Mouse (Mus musculus) intestine, embryonic 16.5 days (tissue): ENCODE results near the gene Chrna3. TPM values are rescaled to one million over a fixed set of nuclear protein-coding genes. Genes with fewer than 3 reads are reported as not detected.

Source experiments
- ATAC-seq: fragments of 200-750 bp; cut with Nextera tagmentation; 2 replicates; pipeline ENCODE4 v1.8.0; 2017; ENCODE audit warnings: moderate TSS enrichment, moderate library complexity
- H3K27ac ChIP-seq: fragments of 300-500 bp; sonication (generic); 2 replicates; pipeline ENCODE4 v1.5.1; 2014; ENCODE audit warnings: mild to moderate bottlenecking, low read length
- H3K27me3 ChIP-seq: fragments of 300-500 bp; sonication (generic); replicated peaks from 2 replicates; pipeline ENCODE4 v1.6.1; 2014; ENCODE audit warnings: low read length, control low read depth, mixed read lengths; ENCODE audit not compliant: control insufficient read depth, insufficient read depth
- H3K36me3 ChIP-seq: fragments of 300-500 bp; sonication (generic); 2 replicates; pipeline ENCODE4 v1.6.1; 2014; ENCODE audit warnings: low read length, control low read depth; ENCODE audit not compliant: control insufficient read depth, insufficient read depth
- H3K4me1 ChIP-seq: fragments of 300-500 bp; sonication (generic); 2 replicates; pipeline ENCODE4 v1.6.1; 2014; ENCODE audit warnings: low read length, control low read depth, mixed read lengths; ENCODE audit not compliant: control insufficient read depth, insufficient read depth
- H3K4me2 ChIP-seq: fragments of 300-500 bp; sonication (generic); 2 replicates; pipeline ENCODE4 v1.6.1; 2014; ENCODE audit warnings: low read depth, low read length, control low read depth
- H3K4me3 ChIP-seq: fragments of 300-500 bp; sonication (generic); 2 replicates; pipeline ENCODE4 v1.5.1; 2014; ENCODE audit warnings: mild to moderate bottlenecking, low read length
- H3K9ac ChIP-seq: fragments of 300-500 bp; sonication (generic); 2 replicates; pipeline ENCODE4 v1.6.1; 2014; ENCODE audit warnings: low read depth, low read length
- H3K9me3 ChIP-seq: fragments of 300-500 bp; sonication (generic); 2 replicates; pipeline ENCODE4 v1.6.1; 2016; ENCODE audit warnings: low read length, control low read depth; ENCODE audit not compliant: control insufficient read depth
- WGBS: fragments of 180-500 bp; shearing (Covaris S2); extraction: QIAGEN DNeasy Blood & Tissue Kit; methylation state at CpG from one replicate; pipeline ENCODE4 v1.1.7; 2014; 5-methylcytosine and 5-hydroxymethylcytosine counted together
- polyA plus RNA-seq: library from polyadenylated mRNA; unstranded; fragments of >200 nt; fragmentation: Nextera tagmentation; extraction: Ambion mirVana; gene quantifications from 2 replicates; pipeline ENCODE4 v1.2.1, GENCODE M21; 2015

The Chrna3 gene
- polyA plus RNA-seq, 1 experiment from 2014 or later = 9.7 TPM

- H3K27ac ChIP-seq = no peak overlapping the region
- no peaks in the 10 kb centered on the region for H3K36me3 ChIP-seq
- whole genome bisulfite sequencing = 29% methylated on average over 6 of the region's 6 CpGs
- no peaks in the 10 kb centered on the region for H3K4me1 ChIP-seq
- peak; percentile 67 for ATAC-seq
- no peak overlapping the region for H3K4me3 ChIP-seq
- H3K4me2 ChIP-seq = no peak overlapping the region
- no peaks in the 10 kb centered on the region for H3K27me3 ChIP-seq
- H3K9me3 ChIP-seq = no peaks in the 10 kb centered on the region
- no peak overlapping the region for H3K9ac ChIP-seq
Measured at GRCm38 (mm10) chr9:55010588-55011350, 15.6 kb downstream of the Chrna3 start.

- H3K9me3 ChIP-seq = no peaks in the 10 kb centered on the region
- H3K27me3 ChIP-seq = no peaks in the 10 kb centered on the region
- H3K9ac ChIP-seq = no peak overlapping the region
- no peak for ATAC-seq
- H3K4me2 ChIP-seq = no peak overlapping the region
- H3K27ac ChIP-seq = no peak overlapping the region
- 78% methylated on average over 2 of the region's 2 CpGs for WGBS
- H3K36me3 ChIP-seq = no peaks in the 10 kb centered on the region
- H3K4me3 ChIP-seq = no peak overlapping the region
- no peaks in the 10 kb centered on the region for H3K4me1 ChIP-seq
Measured at GRCm38 (mm10) chr9:55009692-55010091, 16.7 kb downstream of the Chrna3 start.

GRCm38 (mm10) chr9:55003609-55004008, 22.8 kb downstream of the Chrna3 start:
- no peak overlapping the region for H3K4me3 ChIP-seq
- H3K4me1 ChIP-seq = no peaks in the 10 kb centered on the region
- H3K9ac ChIP-seq = no peak overlapping the region
- no peak overlapping the region for H3K27ac ChIP-seq
- H3K36me3 ChIP-seq = no peaks in the 10 kb centered on the region
- H3K9me3 ChIP-seq = no peaks in the 10 kb centered on the region
- WGBS = 63% methylated on average over 4 of the region's 4 CpGs
- no peak for ATAC-seq
- H3K4me2 ChIP-seq = no peak overlapping the region
- no peaks in the 10 kb centered on the region for H3K27me3 ChIP-seq

- Histone ChIP-seq H3K9me3 (no peaks in the 10 kb centered on the region), H3K36me3 (no peaks in the 10 kb centered on the region), H3K27ac (no peak overlapping the region), H3K9ac (no peak overlapping the region), H3K27me3 (no peaks in the 10 kb centered on the region), H3K4me1 (no peaks in the 10 kb centered on the region), H3K4me3 (no peak overlapping the region), H3K4me2 (no peak overlapping the region)
- ATAC-seq = no peak
- 69% methylated on average over 3 of the region's 3 CpGs for WGBS
Measured at GRCm38 (mm10) chr9:54995645-54996044, 30.7 kb downstream of the Chrna3 start.

GRCm38 (mm10) chr9:54994381-54994780, 32.0 kb downstream of the Chrna3 start:
- WGBS = 53% methylated on average over 3 of the region's 3 CpGs
- ATAC-seq = no peak
- no peaks in the 10 kb centered on the region for H3K9me3 ChIP-seq
- H3K36me3 ChIP-seq = no peaks in the 10 kb centered on the region
- no peaks in the 10 kb centered on the region for H3K4me1 ChIP-seq
- H3K4me2 ChIP-seq = no peak overlapping the region
- H3K27me3 ChIP-seq = no peaks in the 10 kb centered on the region
- no peak overlapping the region for H3K4me3 ChIP-seq
- H3K9ac ChIP-seq = no peak overlapping the region
- no peak overlapping the region for H3K27ac ChIP-seq

- H3K9me3 ChIP-seq = no peaks in the 10 kb centered on the region
- ATAC-seq = no peak
- WGBS = 75% methylated on average over 3 of the region's 3 CpGs
Measured at GRCm38 (mm10) chr9:54990362-54990761, 36.0 kb downstream of the Chrna3 start.

GRCm38 (mm10) chr9:54982401-54982800, 44.0 kb downstream of the Chrna3 start:
- Histone ChIP-seq H3K4me1 (peaks cover 6% of the 10 kb centered on the region; the same call in 1 of the 2 replicates), H3K4me2 (peak overlapping the region; percentile 98), H3K27ac (no peak overlapping the region), H3K9ac (0 out of 2 replicates have a peak overlapping the region, but pooled peaks have one; percentile 60), H3K9me3 (no peaks in the 10 kb centered on the region), H3K27me3 (peaks cover 26% of the 10 kb centered on the region), H3K4me3 (peak overlapping the region; percentile 73), H3K36me3 (no peaks in the 10 kb centered on the region)
- 11% methylated on average over 7 of the region's 7 CpGs for WGBS
- ATAC-seq = no peak

More at GRCm38 (mm10) chr9:54990362-54990761, 36.0 kb downstream of the Chrna3 start:
- Histone ChIP-seq H3K36me3 (no peaks in the 10 kb centered on the region), H3K27ac (no peak overlapping the region), H3K4me1 (no peaks in the 10 kb centered on the region), H3K4me2 (no peak overlapping the region), H3K9ac (no peak overlapping the region), H3K4me3 (no peak overlapping the region), H3K27me3 (no peaks in the 10 kb centered on the region)

GRCm38 (mm10) chr9:54981291-54982191, 44.8 kb downstream of the Chrna3 start:
- Histone ChIP-seq H3K4me3 (peak overlapping the region; percentile 73), H3K9me3 (no peaks in the 10 kb centered on the region), H3K36me3 (no peaks in the 10 kb centered on the region), H3K4me2 (peak overlapping the region; percentile 98), H3K27ac (no peak overlapping the region), H3K9ac (peak overlapping the region; percentile 60), H3K4me1 (peaks cover 6% of the 10 kb centered on the region; the same call in 1 of the 2 replicates), H3K27me3 (peaks cover 26% of the 10 kb centered on the region)
- ATAC-seq = peak; percentile 90
- WGBS = 1% methylated on average over 85 of the region's 85 CpGs

- H3K27me3 ChIP-seq = peaks cover 26% of the 10 kb centered on the region
- no peak; the same call in 1 of the 2 replicates for ATAC-seq
- 63% methylated on average over 8 of the region's 8 CpGs for WGBS
Measured at GRCm38 (mm10) chr9:54980674-54981073, 45.7 kb downstream of the Chrna3 start, which contains the start of gene Chrna5. TSS of gene Chrna5 (plus strand) at chr9:54980880.

More at GRCm38 (mm10) chr9:54980674-54981073, 45.7 kb downstream of the Chrna3 start, which contains the start of gene Chrna5:
- H3K4me3 ChIP-seq = peak within 1 kb of the TSS; percentile 73
- peaks cover 6% of the 10 kb centered on the region; the same call in 1 of the 2 replicates for H3K4me1 ChIP-seq
- H3K9ac ChIP-seq = peak within 1 kb of the TSS; percentile 60
- no peak within 1 kb of the TSS for H3K27ac ChIP-seq
- H3K36me3 ChIP-seq = no peaks in the 10 kb centered on the region
- H3K4me2 ChIP-seq = peak within 1 kb of the TSS; percentile 98
- H3K9me3 ChIP-seq = no peaks in the 10 kb centered on the region
